Mouse (Mus musculus) thymus, adult 2 months (tissue): ENCODE data around the gene Gas6. TPM values are rescaled to one million over a fixed set of nuclear protein-coding genes. Genes with fewer than 3 reads are reported as not detected.

Source experiments
- DNase-seq: peaks from one replicate; pipeline ENCODE4 v3.0.0; 2021
- H3K27ac ChIP-seq: fragments of 200-500 bp; 2 replicates; pipeline ENCODE4 v1.5.1; 2012; ENCODE audit warnings: low read length, control low read depth; ENCODE audit not compliant: control insufficient read depth, insufficient read depth
- H3K27me3 ChIP-seq: fragments of 200-500 bp; 2 replicates; pipeline ENCODE4 v1.6.1; 2012; ENCODE audit warnings: mild to moderate bottlenecking, low read length, moderate library complexity, mixed read lengths; ENCODE audit not compliant: control insufficient read depth, insufficient read depth
- H3K36me3 ChIP-seq: fragments of 200-500 bp; 2 replicates; pipeline ENCODE4 v1.6.1; 2012; ENCODE audit warnings: mild to moderate bottlenecking, low read length, moderate library complexity; ENCODE audit not compliant: control insufficient read depth, insufficient read depth
- H3K4me1 ChIP-seq: fragments of 200-500 bp; replicated peaks from 2 replicates; pipeline ENCODE4 v1.6.1; 2012; ENCODE audit warnings: low read length; ENCODE audit not compliant: control insufficient read depth, insufficient read depth
- H3K4me3 ChIP-seq: fragments of 200-500 bp; 2 replicates; pipeline ENCODE4 v1.5.1; 2012; ENCODE audit warnings: mild to moderate bottlenecking, low read length, control low read depth, moderate library complexity; ENCODE audit not compliant: control insufficient read depth, insufficient read depth
- CTCF ChIP-seq: fragments of 200-500 bp; IDR thresholded peaks from 2 replicates; pipeline ENCODE4 v1.5.1; 2012; ENCODE audit warnings: mild to moderate bottlenecking, control low read depth, low read length, moderate library complexity, borderline replicate concordance; ENCODE audit not compliant: control insufficient read depth, poor library complexity, insufficient read depth; ENCODE audit errors: extremely low read depth
- POLR2A ChIP-seq: fragments of 200-500 bp; IDR thresholded peaks from 2 replicates; pipeline ENCODE4 v1.6.1; 2012; ENCODE audit warnings: mild to moderate bottlenecking, low read length, control low read depth, moderate library complexity; ENCODE audit not compliant: control insufficient read depth, poor library complexity, insufficient read depth; ENCODE audit errors: extremely low read depth
- WGBS: fragments of 180-500 bp; shearing (Covaris S2); methylation state at CpG from one replicate; pipeline ENCODE4 v1.1.7; 2018; 5-methylcytosine and 5-hydroxymethylcytosine counted together
- polyA plus RNA-seq: library from polyadenylated mRNA; depleted of rRNA; stranded (reverse); fragments of >200 nt; gene quantifications from 2 replicates; pipeline ENCODE4 v1.2.3, GENCODE M21; 2012; rRNA removed

Gene Gas6
- polyA plus RNA-seq, 1 experiment, result 163 TPM

GRCm38 (mm10) chr8:13415879-13416278, 78.4 kb downstream of the Gas6 start:
- Histone ChIP-seq H3K27ac (no peak overlapping the region), H3K36me3 (no peaks in the 10 kb centered on the region), H3K4me1 (no peaks in the 10 kb centered on the region), H3K4me3 (no peak overlapping the region), H3K27me3 (no peaks in the 10 kb centered on the region)
- TF ChIP-seq POLR2A (no peak), CTCF (no peak)
- DNase-seq, result no peak
- WGBS, result 77% methylated on average over 10 of the region's 10 CpGs

Other genes with a start within 250 kb of the Gas6 start
- gene Adprhl1, start 240.3 kb downstream of the Gas6 start, polyA plus RNA-seq, result 0.11 and 9.2 TPM in 2 replicates
- 29.4 and 31.2 TPM in 2 replicates for gene Dcun1d2, start 206.4 kb downstream of the Gas6 start, polyA plus RNA-seq
- 16.7 and 22.4 TPM in 2 replicates for gene Tmco3, start 206.3 kb downstream of the Gas6 start, polyA plus RNA-seq
- 123 and 141 TPM in 2 replicates for gene Tfdp1, start 155.7 kb downstream of the Gas6 start, polyA plus RNA-seq
- gene Atp4b, start 97.7 kb downstream of the Gas6 start, polyA plus RNA-seq, result 0.65 and 0.71 TPM in 2 replicates
- 0.05 and 0.09 TPM in 2 replicates for gene Grk1, start 89.4 kb downstream of the Gas6 start, polyA plus RNA-seq
- gene Tmem255b, start 59.3 kb downstream of the Gas6 start, polyA plus RNA-seq, result 4.8 and 5.5 TPM in 2 replicates
- gene 1700029H14Rik, start 68.0 kb upstream of the Gas6 start, polyA plus RNA-seq, result 0.18 and 0.30 TPM in 2 replicates
- 52.7 and 57.5 TPM in 2 replicates for gene Rasa3, start 183.1 kb upstream of the Gas6 start, polyA plus RNA-seq
- not detected in 2 replicates for gene Cfap97d2, start 211.4 kb upstream of the Gas6 start, polyA plus RNA-seq